Mouse (Mus musculus): ENCODE measurements around the gene Dpep1. TPM values are rescaled to one million over a fixed set of nuclear protein-coding genes. Genes with fewer than 3 reads are reported as not detected.
"Not testable (repeated sequence)": the region's sequence is repeated elsewhere in the genome, so short reads cannot be mapped to it uniquely, and the experiment has no call there.

Dpep1 gene
- polyA plus RNA-seq, 1 experiment = 13.2 TPM

DNA sequence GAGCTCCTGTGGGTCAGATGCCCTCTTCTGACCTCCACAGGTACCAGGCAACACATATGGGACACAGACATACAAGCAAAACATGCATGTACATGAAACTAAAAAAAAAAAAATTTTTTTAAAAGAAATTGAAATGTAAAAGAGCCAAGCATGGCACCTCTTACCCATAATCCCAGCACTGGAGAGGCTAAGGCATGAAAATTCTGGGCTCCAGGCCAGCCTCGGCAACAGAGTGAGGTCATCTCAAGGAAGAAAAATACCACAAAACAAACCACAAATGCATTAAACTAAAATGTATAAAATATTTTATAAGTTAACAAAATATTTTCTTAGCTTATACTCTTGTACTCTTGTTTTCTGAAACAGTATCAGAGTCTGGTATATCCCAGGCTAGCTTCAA, 34.9 kb downstream of the Dpep1 start:
- no peak overlapping the region for H3K27ac ChIP-seq (ENCODE audit: control insufficient read depth, insufficient read depth, low read length)
- H3K27me3 ChIP-seq (ENCODE audit: control insufficient read depth, insufficient read depth, low read length) = no peaks in the 10 kb centered on the region
- H3K4me1 ChIP-seq (replicated peaks; ENCODE audit: control insufficient read depth, insufficient read depth, low read length) = peaks cover 7% of the 10 kb centered on the region
- no peak for TF ChIP-seq POLR2A (IDR thresholded peaks at IDR 0.05; ENCODE audit: control insufficient read depth, extremely low read depth, insufficient read depth, low read length, poor library complexity)
- no peak for TF ChIP-seq CTCF (IDR thresholded peaks at IDR 0.05; ENCODE audit: borderline replicate concordance, control insufficient read depth, extremely low read depth, insufficient read depth, low read length, poor library complexity)
- no peak for DNase-seq
- 18% methylated on average over 1 of the region's 1 CpGs for WGBS
- H3K4me3 ChIP-seq (ENCODE audit: control insufficient read depth, insufficient read depth, low read length) = no peak overlapping the region
- H3K36me3 ChIP-seq (ENCODE audit: control insufficient read depth, insufficient read depth, low read length) = no peaks in the 10 kb centered on the region

DNA sequence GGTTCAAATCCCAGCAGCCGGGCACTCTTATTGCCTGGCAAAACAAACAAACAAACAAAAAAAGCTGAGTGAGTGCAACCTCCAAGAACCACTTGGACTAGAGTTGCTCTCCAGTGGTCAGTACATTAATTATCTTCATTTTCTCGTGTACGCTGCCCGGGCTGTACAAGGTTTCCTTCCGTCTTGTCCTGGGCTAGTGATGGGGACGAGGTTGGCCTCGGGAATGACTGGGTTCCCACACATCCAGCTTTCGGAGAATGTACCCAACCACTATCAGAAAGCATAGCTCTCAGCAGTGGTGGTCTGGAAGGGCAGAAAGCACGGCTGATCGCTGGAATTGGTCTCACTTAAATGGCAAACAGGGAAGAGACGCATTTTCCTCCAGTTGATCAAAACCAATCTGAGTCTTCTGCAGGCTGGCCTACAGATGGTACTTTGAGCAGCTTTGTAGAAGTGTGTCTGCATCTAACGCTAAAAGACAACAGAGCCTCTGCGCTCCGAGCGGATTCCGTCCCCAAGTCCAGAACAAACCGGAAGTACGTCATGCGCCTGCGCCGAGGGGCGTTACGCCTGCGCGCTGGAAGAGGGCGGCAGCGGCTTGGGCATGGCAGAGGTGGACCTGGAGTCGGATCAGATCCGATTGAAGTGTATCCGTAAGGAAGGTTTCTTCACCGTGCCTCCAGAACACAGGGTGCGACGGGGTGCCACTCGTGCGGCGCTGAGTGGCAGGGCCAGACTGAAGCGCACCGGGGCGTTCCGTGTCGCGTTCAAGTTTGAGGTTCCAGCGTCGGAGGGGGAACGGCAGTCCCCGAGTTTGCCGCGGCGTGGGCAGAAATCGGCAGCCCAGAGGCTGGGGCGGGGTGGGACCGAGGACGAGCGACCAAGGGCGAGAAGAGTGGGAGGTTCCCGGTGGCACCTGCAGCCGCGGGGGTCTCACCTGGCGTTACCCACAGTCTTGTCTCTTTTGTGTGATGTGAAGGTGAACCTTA, 38.5 kb downstream of the Dpep1 start, which contains the start of gene Cdk10:
TSS of gene Cdk10 (plus strand) at position 565 of the 989 bp plus-strand sequence.
- WGBS = 3% methylated on average over 59 of the region's 59 CpGs
- H3K27ac ChIP-seq (ENCODE audit: control insufficient read depth, insufficient read depth, low read length) = 0 out of 2 replicates have a peak within 1 kb of the TSS, but pooled peaks have one; percentile 15
- no peaks in the 10 kb centered on the region for H3K27me3 ChIP-seq (ENCODE audit: control insufficient read depth, insufficient read depth, low read length)

DNA sequence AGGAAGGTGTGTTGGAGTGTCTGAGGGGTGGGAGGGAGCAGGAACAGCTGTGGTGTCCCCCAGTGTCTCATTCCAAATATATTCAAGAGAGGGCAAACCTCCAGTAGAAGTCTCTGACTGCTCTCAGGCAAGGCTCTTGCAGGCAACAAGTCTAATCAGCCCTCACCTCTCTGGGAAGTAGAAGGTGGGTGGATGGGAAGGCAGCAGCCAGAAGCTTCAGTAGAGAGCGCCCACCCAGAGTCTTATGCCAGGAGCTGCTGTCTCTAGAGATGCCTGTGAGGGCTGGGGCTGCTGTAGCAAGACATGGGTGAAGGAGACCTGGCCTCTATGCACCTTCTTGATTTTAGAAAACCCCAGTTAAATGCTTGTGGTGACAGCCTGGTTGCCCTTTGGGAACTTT, 42.4 kb downstream of the Dpep1 start:
- Histone ChIP-seq H3K4me3 (ENCODE audit: control insufficient read depth, insufficient read depth, low read length) (no peak overlapping the region), H3K4me1 (replicated peaks; ENCODE audit: control insufficient read depth, insufficient read depth, low read length) (peaks cover 7% of the 10 kb centered on the region), H3K36me3 (ENCODE audit: control insufficient read depth, insufficient read depth, low read length) (no peaks in the 10 kb centered on the region), H3K27me3 (ENCODE audit: control insufficient read depth, insufficient read depth, low read length) (no peaks in the 10 kb centered on the region), H3K27ac (ENCODE audit: control insufficient read depth, insufficient read depth, low read length) (no peak overlapping the region)
- no peak for TF ChIP-seq CTCF (IDR thresholded peaks at IDR 0.05; ENCODE audit: borderline replicate concordance, control insufficient read depth, extremely low read depth, insufficient read depth, low read length, poor library complexity)
- no peak for TF ChIP-seq POLR2A (IDR thresholded peaks at IDR 0.05; ENCODE audit: control insufficient read depth, extremely low read depth, insufficient read depth, low read length, poor library complexity)
- 89% methylated on average over 1 of the region's 1 CpGs for WGBS
- DNase-seq = no peak

More for the DNA sequence above, 38.5 kb downstream of the Dpep1 start, which contains the start of gene Cdk10:
- peak; percentile 89 for DNase-seq
- peak within 1 kb of the TSS; percentile 70 for H3K4me3 ChIP-seq (ENCODE audit: control insufficient read depth, insufficient read depth, low read length)
- TF ChIP-seq CTCF (IDR thresholded peaks at IDR 0.05; ENCODE audit: borderline replicate concordance, control insufficient read depth, extremely low read depth, insufficient read depth, low read length, poor library complexity) (0 out of 2 replicates have a peak, but pooled peaks have one; percentile 17), POLR2A (IDR thresholded peaks at IDR 0.05; ENCODE audit: control insufficient read depth, extremely low read depth, insufficient read depth, low read length, poor library complexity) (peak; percentile 70)
- H3K36me3 ChIP-seq (ENCODE audit: control insufficient read depth, insufficient read depth, low read length) = no peaks in the 10 kb centered on the region
- H3K4me1 ChIP-seq (replicated peaks; ENCODE audit: control insufficient read depth, insufficient read depth, low read length) = peaks cover 7% of the 10 kb centered on the region

DNA sequence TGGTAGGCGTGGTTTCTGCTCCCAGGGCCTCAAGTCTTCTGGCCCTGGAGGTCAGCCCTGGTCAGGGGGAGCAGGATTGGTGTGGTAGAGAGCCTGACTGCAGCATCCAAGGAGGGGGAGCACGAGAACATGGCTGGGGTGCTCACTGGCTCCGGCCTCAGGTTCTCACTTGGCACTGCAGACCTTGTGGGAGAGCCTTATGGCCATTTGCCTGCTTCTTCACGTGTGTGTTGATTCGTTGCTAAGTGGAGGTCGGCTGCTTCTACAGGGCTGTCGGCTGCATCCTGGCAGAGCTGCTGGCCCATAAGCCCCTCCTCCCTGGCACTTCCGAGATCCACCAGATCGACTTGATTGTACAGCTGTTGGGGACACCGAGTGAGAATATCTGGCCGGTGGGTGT, 44.3 kb downstream of the Dpep1 start:
- 88% methylated on average over 11 of the region's 11 CpGs for WGBS

DNA sequence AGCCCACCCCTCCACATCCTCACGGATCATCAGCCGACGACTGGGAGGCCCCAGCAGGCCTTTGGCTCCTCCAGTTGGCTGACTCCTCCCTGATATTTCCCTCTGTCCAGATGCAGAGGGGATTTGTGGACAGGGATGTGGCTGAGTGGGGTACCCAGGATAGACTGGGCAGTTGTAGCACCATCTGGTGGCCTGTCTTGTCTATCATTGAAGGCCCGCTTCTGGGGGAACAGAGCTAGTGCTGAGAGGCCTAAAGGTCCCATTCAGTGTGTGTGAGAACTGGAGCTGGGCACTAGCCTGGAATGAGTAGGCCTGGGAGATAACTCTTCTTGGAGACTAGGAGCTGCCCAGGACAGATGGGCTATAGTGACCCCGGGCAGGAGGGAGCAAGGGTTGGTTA, 45.7 kb downstream of the Dpep1 start:
- WGBS = 87% methylated on average over 5 of the region's 5 CpGs
- Histone ChIP-seq H3K36me3 (ENCODE audit: control insufficient read depth, insufficient read depth, low read length) (no peaks in the 10 kb centered on the region), H3K4me3 (ENCODE audit: control insufficient read depth, insufficient read depth, low read length) (no peak overlapping the region), H3K4me1 (replicated peaks; ENCODE audit: control insufficient read depth, insufficient read depth, low read length) (peaks cover 15% of the 10 kb centered on the region), H3K27ac (ENCODE audit: control insufficient read depth, insufficient read depth, low read length) (no peak overlapping the region), H3K27me3 (ENCODE audit: control insufficient read depth, insufficient read depth, low read length) (no peaks in the 10 kb centered on the region)
- DNase-seq = no peak
- TF ChIP-seq POLR2A (IDR thresholded peaks at IDR 0.05; ENCODE audit: control insufficient read depth, extremely low read depth, insufficient read depth, low read length, poor library complexity) (no peak), CTCF (IDR thresholded peaks at IDR 0.05; ENCODE audit: borderline replicate concordance, control insufficient read depth, extremely low read depth, insufficient read depth, low read length, poor library complexity) (no peak)

More for the DNA sequence above, 44.3 kb downstream of the Dpep1 start:
- H3K27ac ChIP-seq (ENCODE audit: control insufficient read depth, insufficient read depth, low read length); H3K4me3 ChIP-seq (ENCODE audit: control insufficient read depth, insufficient read depth, low read length); H3K27me3 ChIP-seq (ENCODE audit: control insufficient read depth, insufficient read depth, low read length); H3K36me3 ChIP-seq (ENCODE audit: control insufficient read depth, insufficient read depth, low read length); DNase-seq; H3K4me1 ChIP-seq (replicated peaks; ENCODE audit: control insufficient read depth, insufficient read depth, low read length): not testable (repeated sequence)

DNA sequence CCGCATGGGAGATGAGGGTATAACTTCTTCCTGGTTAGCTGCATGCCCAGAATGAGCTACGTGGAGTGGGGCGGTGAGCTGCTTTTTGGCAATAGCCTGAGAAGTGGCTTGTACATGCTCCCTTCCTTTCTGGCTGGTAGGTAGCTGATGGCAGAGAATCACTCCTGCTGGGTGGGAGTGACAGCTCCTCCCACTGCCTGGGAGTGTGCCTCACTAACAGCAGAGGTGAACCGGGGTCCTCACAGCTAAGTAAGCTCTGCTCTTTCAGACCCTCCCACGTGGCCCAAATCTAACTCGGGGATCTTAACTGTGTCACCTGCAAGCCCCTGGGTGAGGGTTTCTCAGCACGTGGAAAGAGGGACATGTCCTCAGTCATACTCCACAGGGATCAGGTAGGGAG, 46.5 kb downstream of the Dpep1 start:
- WGBS = 80% methylated on average over 7 of the region's 7 CpGs
- Histone ChIP-seq H3K4me3 (ENCODE audit: control insufficient read depth, insufficient read depth, low read length) (no peak overlapping the region), H3K27ac (ENCODE audit: control insufficient read depth, insufficient read depth, low read length) (no peak overlapping the region), H3K4me1 (replicated peaks; ENCODE audit: control insufficient read depth, insufficient read depth, low read length) (peaks cover 15% of the 10 kb centered on the region), H3K36me3 (ENCODE audit: control insufficient read depth, insufficient read depth, low read length) (no peaks in the 10 kb centered on the region), H3K27me3 (ENCODE audit: control insufficient read depth, insufficient read depth, low read length) (no peaks in the 10 kb centered on the region)
- no peak for DNase-seq
- TF ChIP-seq POLR2A (IDR thresholded peaks at IDR 0.05; ENCODE audit: control insufficient read depth, extremely low read depth, insufficient read depth, low read length, poor library complexity) = no peak
- no peak for TF ChIP-seq CTCF (IDR thresholded peaks at IDR 0.05; ENCODE audit: borderline replicate concordance, control insufficient read depth, extremely low read depth, insufficient read depth, low read length, poor library complexity)

Measured in thymus, adult 2 months (tissue).